Mouse (Mus musculus) lung, postnatal 0 days (tissue): ENCODE measurements around the gene Cdc14a.

Experiments used
- CTCF ChIP-seq: IDR thresholded peaks from 2 replicates; pipeline ENCODE4 v1.5.1; 2016; ENCODE audit warnings: antibody characterized with exemption, mild to moderate bottlenecking
- EP300 ChIP-seq: IDR thresholded peaks from 2 replicates; pipeline ENCODE4 v1.6.1; 2016; ENCODE audit warnings: antibody characterized with exemption, mild to moderate bottlenecking, control low read depth

- TF ChIP-seq CTCF (no peak), EP300 (no peak)
Observed at GRCm38 (mm10) chr3:116422074-116422473, 1.8 kb downstream of the Cdc14a start.
